Mouse (Mus musculus) testis, adult 2 months (tissue): Measurements from ENCODE around the gene Ano5.

ENCODE experiments used
- CTCF ChIP-seq: fragments of 200-500 bp; IDR thresholded peaks from 2 replicates; pipeline ENCODE4 v1.5.1; 2012; ENCODE audit warnings: low read depth, mild to moderate bottlenecking, inconsistent platforms, low read length, moderate library complexity; ENCODE audit not compliant: control insufficient read depth, insufficient read depth, insufficient replicate concordance
- POLR2A ChIP-seq: fragments of 200-500 bp; IDR thresholded peaks from 2 replicates; pipeline ENCODE4 v1.6.1; 2012; ENCODE audit warnings: low read depth, mild to moderate bottlenecking, inconsistent platforms, low read length, moderate library complexity; ENCODE audit not compliant: control insufficient read depth

DNA sequence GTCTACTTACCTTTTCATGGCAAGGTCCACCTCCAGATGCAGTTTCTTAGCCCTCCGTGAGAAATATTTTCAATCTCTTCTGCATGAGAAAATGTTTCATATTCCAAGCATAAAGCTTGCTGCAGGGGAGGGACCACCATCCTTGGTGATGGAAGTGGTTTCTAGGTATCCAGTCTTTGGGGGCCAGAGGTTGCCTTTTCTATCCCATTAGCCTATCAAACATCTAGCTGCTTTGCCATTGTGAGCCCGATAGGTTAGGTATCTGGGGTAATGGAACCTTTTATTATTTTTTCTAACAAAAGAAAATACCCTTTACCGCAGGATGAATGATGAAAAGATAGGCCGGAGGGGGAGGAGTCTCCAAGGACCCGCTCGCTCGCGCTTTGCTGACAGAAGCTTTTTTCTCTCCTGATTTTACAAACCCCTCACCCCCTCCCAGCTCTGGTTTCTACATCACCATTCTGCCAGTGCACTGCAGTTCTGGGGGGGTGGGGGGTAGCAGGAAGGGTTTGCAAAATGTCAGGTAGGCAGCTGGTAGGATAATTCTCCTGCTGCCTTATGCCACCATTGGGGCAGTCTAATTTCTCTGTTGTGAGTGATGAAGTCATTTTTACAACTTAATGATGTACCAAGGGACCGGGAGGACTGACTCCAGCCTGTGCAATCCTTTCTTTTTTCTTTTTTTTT lies 121.9 kb downstream of the Ano5 start:
- TF ChIP-seq CTCF (no peak), POLR2A (no peak)
